Mouse (Mus musculus) forebrain, embryonic 11.5 days (tissue): ENCODE measurements around the gene Popdc2. TPM values are rescaled to one million over a fixed set of nuclear protein-coding genes. Genes with fewer than 3 reads are reported as not detected.

ENCODE experiments used
- ATAC-seq: fragments of 200-750 bp; cut with Nextera tagmentation; replicated peaks from 2 replicates; pipeline ENCODE4 v1.8.0; 2017; ENCODE audit warnings: moderate TSS enrichment; ENCODE audit not compliant: low FRiP score
- DNase-seq: peaks from one replicate; pipeline ENCODE4 v3.0.0-alpha.2; 2017; ENCODE audit warnings: low spot score
- H3K27ac ChIP-seq: fragments of 300-500 bp; sonication (generic); 2 replicates; pipeline ENCODE4 v1.5.1; 2014; ENCODE audit warnings: low read depth, low read length
- H3K27me3 ChIP-seq: fragments of 300-500 bp; sonication (generic); 2 replicates; pipeline ENCODE4 v1.6.1; 2014; ENCODE audit warnings: mild to moderate bottlenecking, low read length, mixed read lengths; ENCODE audit not compliant: control insufficient read depth, insufficient read depth
- H3K36me3 ChIP-seq: fragments of 300-500 bp; sonication (generic); 2 replicates; pipeline ENCODE4 v1.6.1; 2014; ENCODE audit warnings: mild to moderate bottlenecking, low read length, moderate library complexity, mixed read lengths; ENCODE audit not compliant: control insufficient read depth, insufficient read depth
- H3K4me1 ChIP-seq: fragments of 300-500 bp; sonication (generic); replicated peaks from 2 replicates; pipeline ENCODE4 v1.6.1; 2014; ENCODE audit warnings: low read length, mixed read lengths; ENCODE audit not compliant: control insufficient read depth, insufficient read depth
- H3K4me2 ChIP-seq: fragments of 300-500 bp; sonication (generic); 2 replicates; pipeline ENCODE4 v1.6.1; 2014; ENCODE audit warnings: low read depth, mild to moderate bottlenecking, low read length, moderate library complexity, mixed read lengths; ENCODE audit not compliant: severe bottlenecking
- H3K4me3 ChIP-seq: fragments of 300-500 bp; sonication (generic); 2 replicates; pipeline ENCODE4 v1.5.1; 2014; ENCODE audit warnings: low read depth, low read length
- H3K9ac ChIP-seq: fragments of 300-500 bp; sonication (generic); 2 replicates; pipeline ENCODE4 v1.6.1; 2014; ENCODE audit warnings: low read length
- H3K9me3 ChIP-seq: fragments of 300-500 bp; sonication (generic); 2 replicates; pipeline ENCODE4 v1.6.1; 2016; ENCODE audit warnings: low read length, mixed read lengths; ENCODE audit not compliant: control insufficient read depth
- WGBS: fragments of 180-500 bp; shearing (Covaris S2); extraction: QIAGEN DNeasy Blood & Tissue Kit; methylation state at CpG from one replicate; pipeline ENCODE4 v1.1.7; 2014; 5-methylcytosine and 5-hydroxymethylcytosine counted together
- polyA plus RNA-seq: library from polyadenylated mRNA; unstranded; fragments of >200 nt; fragmentation: Nextera tagmentation; extraction: Ambion mirVana; gene quantifications from 2 replicates; pipeline ENCODE4 v1.2.1, GENCODE M21; 2014

Popdc2 gene
- polyA plus RNA-seq, 1 experiment from 2014 or later = 1.4 TPM

GRCm38 (mm10) chr16:38341396-38342324, 20.3 kb upstream of the Popdc2 start, which contains the start of gene Maats1:
TSS of gene Maats1 (minus strand) at chr16:38342143.
- 8% methylated on average over 30 of the region's 30 CpGs for WGBS
- H3K36me3 ChIP-seq = no peaks in the 10 kb centered on the region
- peak within 1 kb of the TSS; percentile 18 for H3K4me3 ChIP-seq
- ATAC-seq (peak; percentile 89), DNase-seq (peak; percentile 92)
- H3K27ac ChIP-seq = no peak within 1 kb of the TSS
- peak within 1 kb of the TSS; percentile 46 for H3K9ac ChIP-seq
- H3K9me3 ChIP-seq = no peaks in the 10 kb centered on the region
- H3K4me1 ChIP-seq = no peaks in the 10 kb centered on the region
- H3K27me3 ChIP-seq = no peaks in the 10 kb centered on the region
- peak within 1 kb of the TSS; percentile 46 for H3K4me2 ChIP-seq

DNA sequence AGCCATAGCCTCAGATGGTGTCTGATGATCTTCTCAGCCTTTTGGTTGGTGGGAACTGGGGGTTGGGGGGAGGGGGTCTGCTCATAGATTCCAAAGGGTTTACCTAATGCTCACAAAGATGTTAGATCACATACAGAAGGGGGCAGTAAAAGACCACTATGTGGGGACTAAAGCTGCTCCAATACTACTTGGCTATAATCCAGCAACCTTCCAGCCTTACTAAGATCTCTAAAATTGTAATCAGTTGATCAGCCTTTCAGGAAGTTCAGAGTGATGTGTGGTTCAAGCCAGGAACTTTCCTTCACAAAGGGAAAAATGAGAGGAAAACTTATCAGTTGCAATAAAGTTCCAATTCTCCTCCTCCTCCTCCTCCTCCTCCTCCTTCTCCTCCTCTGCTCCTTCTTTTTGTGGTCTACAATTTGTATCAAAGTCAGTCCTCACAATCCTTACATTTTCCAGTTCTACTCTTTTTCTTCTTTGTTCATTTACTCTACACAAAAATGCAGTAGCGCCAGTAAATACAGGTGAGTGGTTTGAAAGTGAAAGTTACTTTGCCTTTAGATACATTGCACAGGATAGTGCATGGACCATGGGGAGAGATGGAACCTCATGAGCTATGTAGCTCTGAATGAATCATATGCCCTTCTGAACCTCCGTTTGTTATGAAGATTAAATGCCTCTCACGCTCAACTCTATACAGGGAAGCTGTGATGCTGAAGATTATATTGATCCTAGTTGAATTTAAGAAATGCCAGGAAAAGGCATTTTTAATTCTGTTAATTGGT, 16.9 kb upstream of the Popdc2 start:
- no peaks in the 10 kb centered on the region for H3K27me3 ChIP-seq
- H3K27ac ChIP-seq = no peak overlapping the region
- H3K36me3 ChIP-seq = no peaks in the 10 kb centered on the region
- H3K4me2 ChIP-seq = no peak overlapping the region
- no peak overlapping the region for H3K9ac ChIP-seq
- peaks cover 3% of the 10 kb centered on the region; the same call in 1 of the 2 replicates for H3K4me1 ChIP-seq
- no peak for DNase-seq
- H3K4me3 ChIP-seq = no peak overlapping the region
- H3K9me3 ChIP-seq = no peaks in the 10 kb centered on the region
- no peak for ATAC-seq
- 85% methylated on average over 3 of the region's 3 CpGs for WGBS

GRCm38 (mm10) chr16:38346529-38347325, 15.3 kb upstream of the Popdc2 start, which contains the start of the genes Cox17 and Gm21987:
TSS of gene Cox17 (plus strand) at chr16:38346991.
TSS of gene Gm21987 (plus strand) at chr16:38347040.
- Histone ChIP-seq H3K4me3 (peak within 1 kb of the TSS; percentile 74), H3K4me2 (peak within 1 kb of the TSS; percentile 65), H3K27me3 (no peaks in the 10 kb centered on the region), H3K4me1 (peaks cover 3% of the 10 kb centered on the region; the same call in 1 of the 2 replicates), H3K27ac (peak within 1 kb of the TSS; percentile 84), H3K9ac (peak within 1 kb of the TSS; percentile 74), H3K9me3 (no peaks in the 10 kb centered on the region), H3K36me3 (peaks cover 2% of the 10 kb centered on the region; the same call in 1 of the 2 replicates)
- WGBS = 4% methylated on average over 35 of the region's 35 CpGs
- peak; percentile 91 for DNase-seq
- peak; percentile 96 for ATAC-seq

DNA sequence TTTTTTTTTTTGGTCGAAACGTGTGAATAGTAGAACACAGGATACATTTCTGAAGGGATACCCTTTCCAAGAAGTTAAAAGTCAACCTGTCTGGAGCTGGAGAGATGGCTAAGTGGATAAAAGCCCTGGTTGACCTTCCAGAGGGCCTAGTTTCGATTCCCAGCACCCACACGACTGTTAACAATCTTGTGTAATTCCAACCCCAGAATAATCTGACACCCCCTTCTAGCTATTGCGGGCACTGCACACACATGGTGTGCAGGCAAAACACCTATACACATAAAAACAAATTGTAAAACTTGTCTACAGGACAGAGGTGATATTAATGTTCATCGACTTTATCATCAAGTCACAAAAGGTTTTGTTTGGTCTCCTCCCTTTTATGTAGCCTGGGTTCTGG, 14.4 kb upstream of the Popdc2 start:
- Histone ChIP-seq H3K36me3 (peaks cover 2% of the 10 kb centered on the region; the same call in 1 of the 2 replicates), H3K9me3 (no peaks in the 10 kb centered on the region), H3K27me3 (no peaks in the 10 kb centered on the region), H3K4me1 (peaks cover 3% of the 10 kb centered on the region; the same call in 1 of the 2 replicates), H3K27ac (no peak overlapping the region), H3K4me2 (peak overlapping the region; percentile 65), H3K9ac (peak overlapping the region; percentile 74; the same call in 1 of the 2 replicates), H3K4me3 (peak overlapping the region; percentile 74)
- ATAC-seq (no peak), DNase-seq (no peak)
- 60% methylated on average over 6 of the region's 6 CpGs for WGBS

DNA sequence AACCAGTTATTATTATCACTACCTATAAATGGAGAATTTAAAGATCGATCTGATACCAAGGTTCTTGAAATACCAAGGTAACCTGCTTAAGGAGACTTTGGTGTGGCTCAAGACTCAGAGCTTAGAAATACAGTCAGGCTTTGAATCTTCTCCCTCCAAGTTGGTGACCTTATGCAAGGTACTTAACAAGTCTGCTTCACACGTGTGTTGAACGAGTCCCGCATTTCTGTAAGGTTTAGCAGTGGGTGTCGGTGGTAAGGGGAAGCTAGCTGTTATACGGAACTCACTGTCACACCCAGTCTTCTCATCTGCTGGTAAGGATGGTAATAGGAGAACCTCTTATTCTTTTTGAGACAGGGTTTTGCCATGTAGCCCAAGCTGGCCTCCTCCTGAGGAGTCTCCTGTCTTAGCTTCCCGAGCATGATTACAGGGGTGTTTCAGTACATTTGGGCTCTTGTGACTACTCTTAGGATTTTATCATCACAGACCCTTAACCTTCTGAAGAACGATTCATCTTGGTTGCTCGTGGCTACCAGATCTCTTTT, 13.7 kb upstream of the Popdc2 start:
- Histone ChIP-seq H3K27me3 (no peaks in the 10 kb centered on the region), H3K4me3 (no peak overlapping the region), H3K9me3 (no peaks in the 10 kb centered on the region), H3K36me3 (peaks cover 2% of the 10 kb centered on the region; the same call in 1 of the 2 replicates), H3K27ac (no peak overlapping the region), H3K4me1 (peaks cover 3% of the 10 kb centered on the region; the same call in 1 of the 2 replicates), H3K4me2 (no peak overlapping the region), H3K9ac (no peak overlapping the region)
- no peak for DNase-seq
- ATAC-seq = no peak
- WGBS = 94% methylated on average over 9 of the region's 9 CpGs

DNA sequence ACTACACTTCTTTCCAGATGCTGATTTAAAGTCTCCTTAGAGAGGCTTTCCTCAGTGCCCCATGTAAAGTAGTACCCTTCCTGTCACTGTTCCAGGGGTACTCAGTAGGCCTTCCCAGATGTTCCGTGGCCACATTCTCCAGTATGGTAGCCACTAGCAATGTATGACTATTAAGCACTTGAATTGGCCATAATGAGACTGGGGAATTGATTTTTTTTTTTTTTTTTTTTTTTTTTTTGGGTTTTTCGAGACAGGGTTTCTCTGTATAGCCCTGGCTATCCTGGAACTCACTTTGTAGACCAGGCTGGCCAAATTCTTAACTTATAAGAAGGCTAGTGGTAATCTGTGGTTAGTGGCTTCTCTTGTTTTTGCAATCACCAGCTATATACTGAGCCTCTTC, 12.1 kb upstream of the Popdc2 start:
- 92% methylated on average over 2 of the region's 2 CpGs for whole genome bisulfite sequencing
- DNase-seq = no peak

DNA sequence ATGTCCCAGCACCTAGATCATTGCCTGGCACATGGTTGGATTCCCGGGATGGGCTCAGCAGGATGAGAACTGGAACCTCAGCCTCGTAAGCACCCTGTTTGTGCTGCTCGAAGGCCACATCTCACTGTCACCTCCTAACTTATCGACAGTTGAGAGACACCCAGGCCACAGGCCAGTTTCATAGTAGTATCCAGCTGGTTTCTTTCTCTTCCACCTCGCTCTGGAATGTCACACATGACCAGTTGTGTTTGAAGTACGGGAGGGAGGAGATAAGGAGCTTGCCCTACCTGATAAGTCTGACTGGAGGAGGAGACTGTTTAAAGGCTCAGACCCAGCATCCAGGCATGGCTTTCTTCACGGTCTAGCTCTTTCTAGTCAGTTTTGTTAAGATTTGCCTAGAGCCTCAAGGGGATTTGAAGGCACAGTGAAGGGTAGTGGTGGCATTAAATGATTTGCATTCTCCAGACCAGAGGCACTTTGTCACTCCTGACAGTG, 11.6 kb upstream of the Popdc2 start:
- H3K27ac ChIP-seq = no peak overlapping the region
- no peaks in the 10 kb centered on the region for H3K27me3 ChIP-seq
- no peak overlapping the region for H3K4me3 ChIP-seq
- ATAC-seq (no peak), DNase-seq (no peak)
- no peaks in the 10 kb centered on the region for H3K9me3 ChIP-seq
- H3K9ac ChIP-seq = no peak overlapping the region
- H3K4me2 ChIP-seq = no peak overlapping the region
- H3K4me1 ChIP-seq = peaks cover 3% of the 10 kb centered on the region; the same call in 1 of the 2 replicates
- WGBS = 87% methylated on average over 7 of the region's 7 CpGs
- H3K36me3 ChIP-seq = peaks cover 2% of the 10 kb centered on the region; the same call in 1 of the 2 replicates

More for the DNA sequence above, 12.1 kb upstream of the Popdc2 start:
- Histone ChIP-seq H3K9me3 (no peaks in the 10 kb centered on the region), H3K27me3 (no peaks in the 10 kb centered on the region), H3K9ac (no peak overlapping the region), H3K27ac (no peak overlapping the region), H3K4me3 (no peak overlapping the region), H3K4me1 (peaks cover 3% of the 10 kb centered on the region; the same call in 1 of the 2 replicates), H3K36me3 (peaks cover 2% of the 10 kb centered on the region; the same call in 1 of the 2 replicates), H3K4me2 (no peak overlapping the region)
- ATAC-seq = no peak
